Mouse (Mus musculus) hindbrain, embryonic 13.5 days (tissue): Measurements from ENCODE around the gene D3Ertd254e. TPM values are rescaled to one million over a fixed set of nuclear protein-coding genes. Genes with fewer than 3 reads are reported as not detected.

ENCODE experiments used
- polyA plus RNA-seq: library from polyadenylated mRNA; unstranded; fragments of >200 nt; fragmentation: Nextera tagmentation; extraction: Ambion mirVana; gene quantifications from 2 replicates; pipeline ENCODE4 v1.2.1, GENCODE M21; 2015

D3Ertd254e gene
- polyA plus RNA-seq, 1 experiment from 2014 or later: 13.0 TPM

Other genes starting within 250 kb of the D3Ertd254e start
- 103 and 111 TPM in 2 replicates for gene Dcun1d1, start 213.6 kb upstream of the D3Ertd254e start, polyA plus RNA-seq
- gene Mccc1, start 150.3 kb upstream of the D3Ertd254e start, polyA plus RNA-seq: 30.8 and 33.5 TPM in 2 replicates
- not detected in 2 replicates for gene Ccdc144b, start 97.5 kb upstream of the D3Ertd254e start, polyA plus RNA-seq
- 88.4 and 89.5 TPM in 2 replicates for gene Acad9, start 85.0 kb upstream of the D3Ertd254e start, polyA plus RNA-seq
- 0.39 and 0.55 TPM in 2 replicates for gene Qrfpr, start 71.3 kb downstream of the D3Ertd254e start, polyA plus RNA-seq